Mouse (Mus musculus): ENCODE measurements around the gene Tkt.

DNA sequence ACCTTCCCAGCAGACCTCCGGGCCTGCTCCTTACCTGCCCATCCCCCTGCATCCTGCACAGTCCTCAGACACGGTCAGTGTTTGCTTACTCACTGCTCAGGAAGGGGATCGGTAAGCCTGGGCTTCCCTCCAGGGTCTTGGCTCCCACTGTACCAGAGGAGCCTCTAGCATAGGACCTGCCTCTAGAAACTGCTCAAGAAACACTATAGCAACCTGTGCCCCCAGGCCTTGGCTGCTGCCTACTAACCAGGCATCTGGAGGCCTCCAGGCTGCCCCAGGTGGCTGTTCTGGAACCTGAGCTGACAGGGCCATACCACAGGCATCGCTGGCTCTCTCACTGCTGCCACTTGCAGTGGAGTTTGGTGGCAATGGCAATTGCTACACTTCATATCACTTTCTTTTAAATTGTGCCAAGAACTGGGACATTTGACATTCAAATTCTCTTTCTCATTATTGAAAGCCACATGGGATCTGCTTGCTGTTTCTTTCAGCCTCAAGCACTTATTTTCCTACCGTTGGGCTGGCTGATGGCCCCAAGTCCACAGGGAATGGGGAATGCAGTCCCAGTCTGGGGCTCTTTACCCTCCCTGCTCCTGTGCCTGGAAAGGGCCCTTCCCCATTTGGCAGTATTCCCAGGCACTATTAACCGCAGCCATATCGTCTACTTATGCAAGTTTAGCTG lies 38.8 kb downstream of the Tkt start:
- TF ChIP-seq CTCF (IDR thresholded peaks at IDR 0.05): no peak; the same call in 1 of the 2 replicates
- TF ChIP-seq EP300 (IDR thresholded peaks at IDR 0.05): no peak

Measured in lung, postnatal 0 days (tissue).